Mouse (Mus musculus) lung, postnatal 36 days (tissue): Measurements from ENCODE around the gene Gm20388.

ENCODE experiments used
- DNase-seq: peaks from one replicate; pipeline ENCODE4 v3.0.0; 2022; ENCODE audit warnings: mixed read lengths

Gene Gm20388

GRCm38 (mm10) chr8:122901476-122901875 lies 2990.8 kb downstream of the Gm20388 start:
- DNase-seq = peak; percentile 21

- DNase-seq = no peak
These were observed 2991.4 kb downstream of the Gm20388 start for GRCm38 (mm10) chr8:122901892-122902515.

- no peak for DNase-seq
These were observed 2991.9 kb downstream of the Gm20388 start for GRCm38 (mm10) chr8:122902581-122902980.

- no peak for DNase-seq
These were observed 2992.4 kb downstream of the Gm20388 start for GRCm38 (mm10) chr8:122903002-122903401.

- DNase-seq = no peak
These were observed 2993.9 kb downstream of the Gm20388 start for GRCm38 (mm10) chr8:122904496-122904895.

- DNase-seq = peak; percentile 50
These were observed 2994.7 kb downstream of the Gm20388 start for GRCm38 (mm10) chr8:122905346-122905745.

- peak; percentile 97 for DNase-seq
These were observed 2995.9 kb downstream of the Gm20388 start for GRCm38 (mm10) chr8:122906463-122907021.

- no peak for DNase-seq
These were observed 3001.5 kb downstream of the Gm20388 start for GRCm38 (mm10) chr8:122912150-122912549.

- DNase-seq = no peak
These were observed 3002.2 kb downstream of the Gm20388 start for GRCm38 (mm10) chr8:122912871-122913270.

- DNase-seq = no peak
These were observed 3006.1 kb downstream of the Gm20388 start for GRCm38 (mm10) chr8:122916766-122917165.

- peak; percentile 61 for DNase-seq
These were observed 3007.1 kb downstream of the Gm20388 start for GRCm38 (mm10) chr8:122917531-122918392.

GRCm38 (mm10) chr8:122918438-122919107 lies 3007.9 kb downstream of the Gm20388 start:
- peak; percentile 18 for DNase-seq

- DNase-seq = no peak
These were observed 3010.2 kb downstream of the Gm20388 start for GRCm38 (mm10) chr8:122920890-122921289.

- DNase-seq = no peak
These were observed 3012.3 kb downstream of the Gm20388 start for GRCm38 (mm10) chr8:122922945-122923344.

GRCm38 (mm10) chr8:122923431-122924090 lies 3012.9 kb downstream of the Gm20388 start:
- DNase-seq = no peak

GRCm38 (mm10) chr8:122924091-122924490 lies 3013.4 kb downstream of the Gm20388 start:
- DNase-seq = no peak

GRCm38 (mm10) chr8:122925939-122926722 lies 3015.5 kb downstream of the Gm20388 start:
- DNase-seq = no peak

- no peak for DNase-seq
These were observed 3016.1 kb downstream of the Gm20388 start for GRCm38 (mm10) chr8:122926782-122927181.

- no peak for DNase-seq
These were observed 3017.2 kb downstream of the Gm20388 start for GRCm38 (mm10) chr8:122927841-122928240.

GRCm38 (mm10) chr8:122928631-122929224 lies 3018.1 kb downstream of the Gm20388 start:
- DNase-seq = peak; percentile 27

GRCm38 (mm10) chr8:122931834-122932560 lies 3021.4 kb downstream of the Gm20388 start:
- no peak for DNase-seq
